In genomic region chr5:118015028-118015427, GRCm38 (mm10) we compare ENCODE assay signal across 10 mouse cellular contexts. TPM values are rescaled to one million over a fixed set of nuclear protein-coding genes. Genes with fewer than 3 reads are reported as not detected.
DNase-seq lines count a peak whose midpoint lies in the region; ATAC-seq lines count a peak whose summit lies in the region.
"Had no signal": no experiment of that assay in that cellular context is flagged by ENCODE, and none has a peak within 500 bp of the region (broad histone marks: within the 10 kb centered on the region; RNA-seq: fewer than 3 reads in every experiment).

No protein-coding gene starts in this region.

- DNase-seq in kidney, adult 11 months: peak; percentile 85
- DNase-seq in Muller cell, postnatal 12 days (ENCODE audit: inconsistent ontology term): peak; percentile 86
- DNase-seq in cerebellum, postnatal 14 days: peak; percentile 66 to 84
- DNase-seq in heart, postnatal 10 days: peak; percentile 55 to 72
- DNase-seq in layer of hippocampus, adult 18-20 months (ENCODE audit: low spot score in 2 of 2): no peak
- no peak for DNase-seq in embryo, embryonic 10 days (ENCODE audit: low spot score)

- intact Hi-C loops in heart, postnatal 10 days (cut with DNase I): no loop called here

- no peak overlapping the region for H3K4me2 ChIP-seq in kidney, embryonic 14.5 days (replicated peaks; ENCODE audit: low read depth, low read length)
- H3K4me2 ChIP-seq: liver, embryonic 15.5 days had no signal

- no peak overlapping the region for H3K27ac ChIP-seq in kidney, embryonic 14.5 days (ENCODE audit: low read depth, low read length)
- H3K27ac ChIP-seq: liver, embryonic 15.5 days had no signal

- no peak overlapping the region for H3K4me3 ChIP-seq in kidney, embryonic 14.5 days (ENCODE audit: low read length)
- H3K4me3 ChIP-seq: erythroblast, embryonic 14.5 days; liver, embryonic 15.5 days had no signal

- H3K9me3 ChIP-seq in kidney, embryonic 14.5 days (ENCODE audit: control insufficient read depth, low read length): no peaks in the 10 kb centered on the region
- H3K9me3 ChIP-seq: liver, embryonic 15.5 days had no signal

- peaks cover 4% of the 10 kb centered on the region; the same call in 1 of the 2 replicates for H3K36me3 ChIP-seq in kidney, embryonic 14.5 days (ENCODE audit: control insufficient read depth, insufficient read depth, low read length)
- H3K36me3 ChIP-seq: liver, embryonic 15.5 days had no signal

- 19% methylated on average over 12 of the region's 12 CpGs for WGBS in kidney, embryonic 14.5 days

- no peak overlapping the region for H3K9ac ChIP-seq in kidney, embryonic 14.5 days (ENCODE audit: low read depth, low read length)
- H3K9ac ChIP-seq: liver, embryonic 15.5 days had no signal

- no peaks in the 10 kb centered on the region for H3K27me3 ChIP-seq in kidney, embryonic 14.5 days (ENCODE audit: control insufficient read depth, insufficient read depth, low read length)

- ATAC-seq in kidney, embryonic 14.5 days (ENCODE audit: low FRiP score, low TSS enrichment): no peak
- ATAC-seq in megakaryocyte progenitor cell, adult 5-6 weeks (replicated peaks; ENCODE audit: poor library complexity): 0 out of 2 replicates have a peak, but pooled peaks have one; percentile 11

- H3K4me1 ChIP-seq in kidney, embryonic 14.5 days (ENCODE audit: control insufficient read depth, insufficient read depth, low read length): peaks cover 8% of the 10 kb centered on the region
- H3K4me1 ChIP-seq: liver, embryonic 15.5 days had no signal

RNA-seq across cellular contexts. Expression of gene Tesc, which starts 12.5 kb away (rescaled TPM):
- 10.1 and 12.3 TPM in 2 replicates for polyA plus RNA-seq in kidney, embryonic 14.5 days (2014; fragmentation: Nextera tagmentation; extraction: Ambion mirVana)
- 100 to 1,000 TPM; 111 to 112 TPM for total RNA-seq in heart, postnatal 10 days (2021)
- total RNA-seq in megakaryocyte progenitor cell, adult 5-6 weeks (2015): 0.25 and 0.42 TPM in 2 replicates
- not detected in 2 replicates for total RNA-seq in megakaryocyte progenitor cell, adult 5-6 weeks (2017)
- 10 to 100 TPM; 92.6 to 94.2 TPM for total RNA-seq in layer of hippocampus, adult 18-20 months (2021)

RNA-seq across cellular contexts. Expression of gene Fbxo21, which starts 38.5 kb away (rescaled TPM):
- polyA plus RNA-seq in kidney, embryonic 14.5 days (2014; fragmentation: Nextera tagmentation; extraction: Ambion mirVana): 38.4 and 82.9 TPM in 2 replicates
- total RNA-seq in heart, postnatal 10 days (2021): 10 to 100 TPM; 47.4 to 55.5 TPM
- 7.8 and 10.9 TPM in 2 replicates for total RNA-seq in megakaryocyte progenitor cell, adult 5-6 weeks (2015)
- total RNA-seq in megakaryocyte progenitor cell, adult 5-6 weeks (2017): 13.1 and 13.8 TPM in 2 replicates
- 100 to 1,000 TPM; 160 to 163 TPM for total RNA-seq in layer of hippocampus, adult 18-20 months (2021)

Comparison
In these comparisons a context has a peak if more than half of its experiments do, and no peak if none do; other contexts are left out.
1. DNase-seq: peak in kidney, adult 11 months (single experiment), Muller cell, postnatal 12 days (single experiment), cerebellum, postnatal 14 days (2 of 2) and heart, postnatal 10 days (2 of 2); none in layer of hippocampus, adult 18-20 months (0 of 2) and embryo, embryonic 10 days (single experiment).
2. RNA of gene Tesc, which starts 12.5 kb away (total RNA-seq): 111 to 112 TPM in heart, postnatal 10 days and 92.6 to 94.2 TPM in layer of hippocampus, adult 18-20 months; 0.25 to 0.42 TPM in megakaryocyte progenitor cell, adult 5-6 weeks; every median in the first group is over 10 times any median in the second.